Mouse (Mus musculus) olfactory bulb, adult 2 months (tissue): ENCODE measurements around the gene Lnx2.

Source experiments
- CTCF ChIP-seq: fragments of 200-500 bp; IDR thresholded peaks from 2 replicates; pipeline ENCODE4 v1.5.1; 2012; ENCODE audit warnings: low read depth, mild to moderate bottlenecking, low read length, moderate library complexity; ENCODE audit not compliant: insufficient read depth
- POLR2A ChIP-seq: fragments of 200-500 bp; IDR thresholded peaks from 2 replicates; pipeline ENCODE4 v1.6.1; 2012; ENCODE audit warnings: mild to moderate bottlenecking, low read depth, low read length, moderate library complexity; ENCODE audit not compliant: insufficient read depth

- TF ChIP-seq CTCF (no peak), POLR2A (no peak)
These were observed 87.3 kb downstream of the Lnx2 start for GRCm38 (mm10) chr5:146989051-146989450.
